ENCODE assay signal across 8 mouse cellular contexts in the genomic region with DNA sequence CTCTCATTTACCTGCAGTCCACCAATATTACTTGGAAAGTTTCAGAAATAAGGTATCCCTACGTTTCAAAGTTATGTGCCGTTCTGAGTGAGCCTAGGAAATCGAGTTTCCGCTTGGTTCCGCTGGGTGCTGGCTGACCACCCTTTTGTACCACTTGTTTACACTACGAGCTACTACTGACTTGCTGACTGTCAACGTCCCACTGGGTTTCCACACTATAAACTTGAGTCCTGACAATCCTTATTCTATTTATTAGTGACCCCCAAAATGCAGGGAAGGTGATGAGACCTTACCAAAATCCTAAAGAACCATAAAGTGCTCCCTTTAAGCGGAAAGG. TPM values are rescaled to one million over a fixed set of nuclear protein-coding genes. Genes with fewer than 3 reads are reported as not detected.
DNase-seq lines count a peak whose midpoint lies in the region; ATAC-seq and TF ChIP-seq lines count a peak whose summit lies in the region.

No protein-coding gene starts in this region.

- H3K9me3 ChIP-seq in hindbrain, embryonic 16.5 days (ENCODE audit: control insufficient read depth, low read length) = no peaks in the 10 kb centered on the region
- no peaks in the 10 kb centered on the region for H3K9me3 ChIP-seq in midbrain, embryonic 14.5 days (ENCODE audit: control insufficient read depth, low read length)

- H3K27me3 ChIP-seq in kidney, adult 2 months (replicated peaks; ENCODE audit: control insufficient read depth, insufficient read depth, low read length) = no peaks in the 10 kb centered on the region
- no peaks in the 10 kb centered on the region for H3K27me3 ChIP-seq in hindbrain, embryonic 16.5 days (replicated peaks; ENCODE audit: control insufficient read depth, insufficient read depth, low read length)
- H3K27me3 ChIP-seq in midbrain, embryonic 14.5 days (ENCODE audit: control insufficient read depth, insufficient read depth, low read length) = no peaks in the 10 kb centered on the region

- H3K27ac ChIP-seq in kidney, adult 2 months (ENCODE audit: insufficient read depth, low read depth, low read length) = peak overlapping the region; percentile 85
- peak overlapping the region; percentile 86 for H3K27ac ChIP-seq in brown adipose tissue, adult 24 weeks (replicated peaks; ENCODE audit: low read depth, low read length)
- peak overlapping the region; percentile 81 for H3K27ac ChIP-seq in hindbrain, embryonic 16.5 days (ENCODE audit: low read depth, low read length)
- H3K27ac ChIP-seq in midbrain, embryonic 14.5 days (replicated peaks; ENCODE audit: low read depth, low read length) = peak overlapping the region; percentile 97; the same call in 1 of the 2 replicates

- H3K4me2 ChIP-seq in hindbrain, embryonic 16.5 days (ENCODE audit: low read length) = peak overlapping the region; percentile 71
- H3K4me2 ChIP-seq in midbrain, embryonic 14.5 days (ENCODE audit: low read length) = peak overlapping the region; percentile 82

- H3K9ac ChIP-seq in hindbrain, embryonic 16.5 days (ENCODE audit: low read depth, low read length) = peak overlapping the region; percentile 65
- peak overlapping the region; percentile 96 for H3K9ac ChIP-seq in midbrain, embryonic 14.5 days (replicated peaks; ENCODE audit: low read length)

- H3K4me3 ChIP-seq in kidney, adult 2 months (ENCODE audit: insufficient read depth, low read depth, low read length) = peak overlapping the region; percentile 45
- H3K4me3 ChIP-seq in brown adipose tissue, adult 24 weeks (ENCODE audit: insufficient read depth, low read depth, low read length) = peak overlapping the region; percentile 93
- H3K4me3 ChIP-seq in hindbrain, embryonic 16.5 days (ENCODE audit: low read length) = peak overlapping the region; percentile 96
- H3K4me3 ChIP-seq in midbrain, embryonic 14.5 days (replicated peaks; ENCODE audit: low read depth, low read length) = peak overlapping the region; percentile 96

- no peak for TF ChIP-seq CTCF in kidney, adult 2 months (conservative IDR thresholded peaks at IDR 0.05; ENCODE audit: insufficient read depth, insufficient read length, low read depth, low read length)

- 9% methylated on average over 8 of the region's 8 CpGs for WGBS in kidney, adult 2 months
- WGBS in hindbrain, embryonic 16.5 days = 8% methylated on average over 8 of the region's 8 CpGs
- 8% methylated on average over 8 of the region's 8 CpGs for WGBS in midbrain, embryonic 14.5 days

- DNase-seq in kidney, adult 2 months = no peak
- no peak for DNase-seq in kidney, postnatal 14 days
- DNase-seq in midbrain, embryonic 14.5 days = no peak
- no peak for DNase-seq in gastrocnemius, adult 8-10 months (ENCODE audit: low spot score in 2 of 2)
- no peak for DNase-seq in right cerebral cortex, postnatal 4 days
- DNase-seq in right cerebral cortex, postnatal 10 days (ENCODE audit: low spot score in 2 of 2) = no peak

- no peak for TF ChIP-seq POLR2A in kidney, adult 2 months (IDR thresholded peaks at IDR 0.05; ENCODE audit: low read depth, low read length)

- no peaks in the 10 kb centered on the region for H3K36me3 ChIP-seq in kidney, adult 2 months (ENCODE audit: control insufficient read depth, insufficient read depth, low read length)
- H3K36me3 ChIP-seq in hindbrain, embryonic 16.5 days (ENCODE audit: control insufficient read depth, insufficient read depth, low read length) = no peaks in the 10 kb centered on the region
- H3K36me3 ChIP-seq in midbrain, embryonic 14.5 days (ENCODE audit: control insufficient read depth, insufficient read depth, low read length) = no peaks in the 10 kb centered on the region

- peaks cover 1% of the 10 kb centered on the region; the same call in 1 of the 2 replicates for H3K4me1 ChIP-seq in kidney, adult 2 months (ENCODE audit: control insufficient read depth, insufficient read depth, low read length)
- peaks cover 6% of the 10 kb centered on the region; the same call in 1 of the 2 replicates for H3K4me1 ChIP-seq in brown adipose tissue, adult 24 weeks (ENCODE audit: control insufficient read depth, insufficient read depth, insufficient read length, low read length)
- peaks cover 9% of the 10 kb centered on the region for H3K4me1 ChIP-seq in hindbrain, embryonic 16.5 days (ENCODE audit: control insufficient read depth, insufficient read depth, low read depth, low read length)
- H3K4me1 ChIP-seq in midbrain, embryonic 14.5 days (ENCODE audit: control insufficient read depth, insufficient read depth, low read length) = peaks cover 11% of the 10 kb centered on the region

- peak; percentile 63 for ATAC-seq in hindbrain, embryonic 16.5 days
- peak; percentile 62 for ATAC-seq in midbrain, embryonic 14.5 days (ENCODE audit: low FRiP score, low TSS enrichment)

RNA-seq across cellular contexts. Expression of gene Ehmt1, which starts 0.4 kb away (rescaled TPM):
- polyA plus RNA-seq in kidney, adult 2 months (2012; rRNA removed) = 30.5 and 35.6 TPM in 2 replicates
- polyA plus RNA-seq in brown adipose tissue, adult 24 weeks (2012; ENCODE audit: insufficient read depth, insufficient read length, missing spikeins) = 12.2 and 15.2 TPM in 2 replicates
- polyA plus RNA-seq in hindbrain, embryonic 16.5 days (2015; fragmentation: Nextera tagmentation; extraction: Ambion mirVana) = 71.2 and 82.0 TPM in 2 replicates
- 85.1 and 99.5 TPM in 2 replicates for polyA plus RNA-seq in midbrain, embryonic 14.5 days (2014; fragmentation: Nextera tagmentation; extraction: Ambion mirVana)
- total RNA-seq in gastrocnemius, adult 8-10 months (2022) = 10 to 100 TPM; 17.6 to 24.3 (median 22.1) TPM

RNA-seq across cellular contexts. Expression of gene Arrdc1, which starts 15.2 kb away (rescaled TPM):
- 85.7 and 107 TPM in 2 replicates for polyA plus RNA-seq in kidney, adult 2 months (2012; rRNA removed)
- 3.1 and 5.2 TPM in 2 replicates for polyA plus RNA-seq in brown adipose tissue, adult 24 weeks (2012; ENCODE audit: insufficient read depth, insufficient read length, missing spikeins)
- polyA plus RNA-seq in hindbrain, embryonic 16.5 days (2015; fragmentation: Nextera tagmentation; extraction: Ambion mirVana) = 45.8 and 46.8 TPM in 2 replicates
- polyA plus RNA-seq in midbrain, embryonic 14.5 days (2014; fragmentation: Nextera tagmentation; extraction: Ambion mirVana) = 21.8 and 24.9 TPM in 2 replicates
- total RNA-seq in gastrocnemius, adult 8-10 months (2022) = 1 to 10 TPM; 1.2 to 3.3 (median 2.2) TPM

RNA-seq across cellular contexts. Expression of gene Zmynd19, which starts 29.8 kb away (rescaled TPM):
- polyA plus RNA-seq in kidney, adult 2 months (2012; rRNA removed) = 5.1 and 6.3 TPM in 2 replicates
- polyA plus RNA-seq in brown adipose tissue, adult 24 weeks (2012; ENCODE audit: insufficient read depth, insufficient read length, missing spikeins) = 7.2 and 10.3 TPM in 2 replicates
- polyA plus RNA-seq in hindbrain, embryonic 16.5 days (2015; fragmentation: Nextera tagmentation; extraction: Ambion mirVana) = 5.4 and 14.6 TPM in 2 replicates
- 20.9 and 31.4 TPM in 2 replicates for polyA plus RNA-seq in midbrain, embryonic 14.5 days (2014; fragmentation: Nextera tagmentation; extraction: Ambion mirVana)
- 10 to 100 TPM; 19.9 to 24.0 (median 23.1) TPM for total RNA-seq in gastrocnemius, adult 8-10 months (2022)

RNA-seq across cellular contexts. Expression of gene Dph7, which starts 42.4 kb away (rescaled TPM):
- 13.0 and 14.1 TPM in 2 replicates for polyA plus RNA-seq in kidney, adult 2 months (2012; rRNA removed)
- polyA plus RNA-seq in brown adipose tissue, adult 24 weeks (2012; ENCODE audit: insufficient read depth, insufficient read length, missing spikeins) = 4.9 and 6.0 TPM in 2 replicates
- polyA plus RNA-seq in hindbrain, embryonic 16.5 days (2015; fragmentation: Nextera tagmentation; extraction: Ambion mirVana) = 36.5 and 39.0 TPM in 2 replicates
- 36.1 and 37.9 TPM in 2 replicates for polyA plus RNA-seq in midbrain, embryonic 14.5 days (2014; fragmentation: Nextera tagmentation; extraction: Ambion mirVana)
- 1 to 10 TPM; 3.8 to 4.3 (median 4.2) TPM for total RNA-seq in gastrocnemius, adult 8-10 months (2022)

RNA-seq across cellular contexts. Expression of gene Mrpl41, which starts 55.1 kb away (rescaled TPM):
- polyA plus RNA-seq in kidney, adult 2 months (2012; rRNA removed) = 55.8 and 66.0 TPM in 2 replicates
- polyA plus RNA-seq in brown adipose tissue, adult 24 weeks (2012; ENCODE audit: insufficient read depth, insufficient read length, missing spikeins) = 115 and 150 TPM in 2 replicates
- 159 and 182 TPM in 2 replicates for polyA plus RNA-seq in hindbrain, embryonic 16.5 days (2015; fragmentation: Nextera tagmentation; extraction: Ambion mirVana)
- 160 and 178 TPM in 2 replicates for polyA plus RNA-seq in midbrain, embryonic 14.5 days (2014; fragmentation: Nextera tagmentation; extraction: Ambion mirVana)
- total RNA-seq in gastrocnemius, adult 8-10 months (2022) = 10 to 100 TPM; 33.0 to 39.9 (median 34.9) TPM

Comparison
In these comparisons a context has a peak if more than half of its experiments do, and no peak if none do; other contexts are left out.
1. H3K4me3 ChIP-seq: peak in every context shown above with its lines; median percentile 96 in hindbrain, embryonic 16.5 days; 96 in midbrain, embryonic 14.5 days; 93 in brown adipose tissue, adult 24 weeks; 45 in kidney, adult 2 months.